8 mouse cellular contexts compared by ENCODE assay signal in genomic region chr14:73509765-73510423, GRCm38 (mm10). TPM values are rescaled to one million over a fixed set of nuclear protein-coding genes. Genes with fewer than 3 reads are reported as not detected.
DNase-seq lines count a peak whose midpoint lies in the region; ATAC-seq and TF ChIP-seq lines count a peak whose summit lies in the region.

TSS of gene Med4 (plus strand) at chr14:73510025.

- no peak within 1 kb of the TSS for H3K27ac ChIP-seq in heart, embryonic 12.5 days (ENCODE audit: poor library complexity, severe bottlenecking)
- H3K27ac ChIP-seq in kidney, postnatal 0 days, result peak within 1 kb of the TSS; percentile 19; the same call in 1 of the 2 replicates
- no peak within 1 kb of the TSS for H3K27ac ChIP-seq in liver, embryonic 11.5 days (ENCODE audit: low read depth, low read length)
- no peak within 1 kb of the TSS for H3K27ac ChIP-seq in stomach, embryonic 14.5 days (ENCODE audit: low read length)

- H3K27me3 ChIP-seq in heart, embryonic 12.5 days (replicated peaks), result no peaks in the 10 kb centered on the region
- no peaks in the 10 kb centered on the region for H3K27me3 ChIP-seq in kidney, postnatal 0 days (ENCODE audit: insufficient read depth, low read length)
- no peaks in the 10 kb centered on the region for H3K27me3 ChIP-seq in liver, embryonic 11.5 days (replicated peaks; ENCODE audit: control insufficient read depth, insufficient read depth, low read length)
- no peaks in the 10 kb centered on the region for H3K27me3 ChIP-seq in stomach, embryonic 14.5 days (ENCODE audit: control insufficient read depth, insufficient read depth, low read length)

- peak; percentile 100 for TF ChIP-seq CTCF in kidney, postnatal 0 days (IDR thresholded peaks at IDR 0.05; ENCODE audit: low read depth)

- H3K4me3 ChIP-seq in heart, embryonic 12.5 days, result peak within 1 kb of the TSS; percentile 94
- peak within 1 kb of the TSS; percentile 95 for H3K4me3 ChIP-seq in kidney, postnatal 0 days (replicated peaks; ENCODE audit: low read depth, low read length)
- peak within 1 kb of the TSS; percentile 96 for H3K4me3 ChIP-seq in liver, embryonic 11.5 days (ENCODE audit: low read depth, low read length)
- peak within 1 kb of the TSS; percentile 92 for H3K4me3 ChIP-seq in stomach, embryonic 14.5 days (ENCODE audit: low read depth, low read length)

- under 1% methylated on average over 41 of the region's 41 CpGs for WGBS in heart, embryonic 12.5 days
- under 1% methylated on average over 41 of the region's 41 CpGs for WGBS in kidney, postnatal 0 days
- 1% methylated on average over 41 of the region's 41 CpGs for WGBS in liver, embryonic 11.5 days
- WGBS in stomach, embryonic 14.5 days, result under 1% methylated on average over 41 of the region's 41 CpGs

- H3K9ac ChIP-seq in heart, embryonic 12.5 days, result peak within 1 kb of the TSS; percentile 95
- H3K9ac ChIP-seq in kidney, postnatal 0 days (ENCODE audit: low read depth, low read length), result peak within 1 kb of the TSS; percentile 94
- H3K9ac ChIP-seq in liver, embryonic 11.5 days (ENCODE audit: low read depth, low read length), result peak within 1 kb of the TSS; percentile 86
- H3K9ac ChIP-seq in stomach, embryonic 14.5 days (replicated peaks; ENCODE audit: low read depth, low read length), result peak within 1 kb of the TSS; percentile 89

- H3K36me3 ChIP-seq in heart, embryonic 12.5 days, result peaks cover 25% of the 10 kb centered on the region
- no peaks in the 10 kb centered on the region for H3K36me3 ChIP-seq in kidney, postnatal 0 days (ENCODE audit: insufficient read depth, low read length)
- H3K36me3 ChIP-seq in liver, embryonic 11.5 days (ENCODE audit: control insufficient read depth, insufficient read depth, low read length), result 0 out of 2 replicates have a peak, but pooled peaks cover 5% of the 10 kb centered on the region
- H3K36me3 ChIP-seq in stomach, embryonic 14.5 days (ENCODE audit: control insufficient read depth, insufficient read depth, low read length), result peaks cover 4% of the 10 kb centered on the region; the same call in 1 of the 2 replicates

- peak; percentile 98 for ATAC-seq in erythroid progenitor cell, adult 5-6 weeks (replicated peaks; ENCODE audit: low FRiP score, poor library complexity, severe bottlenecking)
- peak; percentile 91 for ATAC-seq in heart, embryonic 12.5 days (ENCODE audit: insufficient number of reproducible peaks, low FRiP score)
- peak; percentile 91 for ATAC-seq in kidney, postnatal 0 days (replicated peaks; ENCODE audit: low FRiP score, low read depth)
- ATAC-seq in liver, embryonic 11.5 days (replicated peaks; ENCODE audit: low FRiP score), result peak; percentile 89
- ATAC-seq in stomach, embryonic 14.5 days (ENCODE audit: insufficient number of reproducible peaks, insufficient read depth, low FRiP score, low read depth), result peak; percentile 92

- peaks cover 13% of the 10 kb centered on the region for H3K4me1 ChIP-seq in heart, embryonic 12.5 days (replicated peaks)
- peaks cover 7% of the 10 kb centered on the region; the same call in 1 of the 2 replicates for H3K4me1 ChIP-seq in kidney, postnatal 0 days (replicated peaks; ENCODE audit: insufficient read depth, low read length)
- H3K4me1 ChIP-seq in liver, embryonic 11.5 days (replicated peaks; ENCODE audit: control insufficient read depth, insufficient read depth, low read length), result peaks cover 20% of the 10 kb centered on the region
- peaks cover 9% of the 10 kb centered on the region for H3K4me1 ChIP-seq in stomach, embryonic 14.5 days (ENCODE audit: control insufficient read depth, insufficient read depth, low read length)

- peak; percentile 93 for DNase-seq in CD4-positive helper T cell, adult 2 months (ENCODE audit: low read depth, low spot score)
- DNase-seq in brain, embryonic 18.5 days (ENCODE audit: low read depth, low spot score), result peak; percentile 83
- peak; percentile 98 for DNase-seq in kidney, postnatal 0 days (ENCODE audit: low spot score)
- DNase-seq in liver, embryonic 11.5 days (ENCODE audit: low spot score), result peak; percentile 94
- DNase-seq in naive thymus-derived CD4-positive, alpha-beta T cell, adult 2 months (ENCODE audit: low read depth), result peak; percentile 96

- peak within 1 kb of the TSS; percentile 86 for H3K4me2 ChIP-seq in heart, embryonic 12.5 days
- peak within 1 kb of the TSS; percentile 82 for H3K4me2 ChIP-seq in kidney, postnatal 0 days (ENCODE audit: low read length)
- H3K4me2 ChIP-seq in liver, embryonic 11.5 days, result peak within 1 kb of the TSS; percentile 72
- peak within 1 kb of the TSS; percentile 92 for H3K4me2 ChIP-seq in stomach, embryonic 14.5 days (replicated peaks; ENCODE audit: low read depth, low read length)

- no peaks in the 10 kb centered on the region for H3K9me3 ChIP-seq in heart, embryonic 12.5 days (replicated peaks)
- no peaks in the 10 kb centered on the region for H3K9me3 ChIP-seq in kidney, postnatal 0 days (replicated peaks; ENCODE audit: low read length)
- no peaks in the 10 kb centered on the region for H3K9me3 ChIP-seq in liver, embryonic 11.5 days (ENCODE audit: control insufficient read depth, low read length)
- H3K9me3 ChIP-seq in stomach, embryonic 14.5 days (ENCODE audit: control insufficient read depth, low read depth, low read length), result no peaks in the 10 kb centered on the region

RNA-seq across cellular contexts. Expression of gene Med4, which starts in this region (rescaled TPM):
- total RNA-seq in erythroid progenitor cell, adult 5-6 weeks (2015; ENCODE audit: low replicate concordance), result 15.5 and 20.1 TPM in 2 replicates
- 15.4 and 21.8 TPM in 2 replicates for total RNA-seq in erythroid progenitor cell, adult 5-6 weeks (2017; ENCODE audit: low replicate concordance)
- polyA plus RNA-seq in heart, embryonic 12.5 days (2016; fragmentation: Nextera tagmentation; extraction: Ambion mirVana), result 52.8 and 54.2 TPM in 2 replicates
- polyA plus RNA-seq in kidney, postnatal 0 days (2015; fragmentation: Nextera tagmentation; extraction: Ambion mirVana), result 66.5 and 70.2 TPM in 2 replicates
- polyA plus RNA-seq in liver, embryonic 11.5 days (2014; fragmentation: Nextera tagmentation; extraction: Ambion mirVana), result 75.4 and 78.7 TPM in 2 replicates
- 85.5 and 86.3 TPM in 2 replicates for polyA plus RNA-seq in stomach, embryonic 14.5 days (2014; fragmentation: Nextera tagmentation; extraction: Ambion mirVana)
